Mouse (Mus musculus): ENCODE results near the gene Tssk1. TPM values are rescaled to one million over a fixed set of nuclear protein-coding genes. Genes with fewer than 3 reads are reported as not detected.

Gene Tssk1
- total and polyA plus RNA-seq, 3 experiments: 0.16 TPM; not detected in 2

DNA sequence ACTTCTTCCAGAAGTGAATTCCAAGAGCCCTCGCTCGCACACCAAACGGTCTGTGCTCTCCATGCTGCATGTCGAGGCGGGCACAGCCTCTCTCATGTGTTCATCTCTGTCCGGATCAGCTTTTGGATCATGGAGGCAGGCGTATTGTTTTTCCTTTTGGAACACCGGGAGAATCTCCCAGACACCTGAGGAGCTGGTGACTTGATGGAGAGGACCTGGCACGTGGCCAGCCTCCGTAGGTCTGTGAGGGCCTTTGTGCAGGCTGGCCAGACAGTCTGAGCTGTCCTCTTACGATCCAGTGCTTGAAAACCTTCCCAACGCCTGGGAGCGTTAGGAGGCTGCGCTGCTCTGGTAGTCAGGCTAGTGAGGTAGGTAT lies 28.1 kb downstream of the Tssk1 start:
- H3K36me3 ChIP-seq (replicated peaks in 1 of 2; ENCODE audit: control insufficient read depth in 1 of 2, insufficient read depth in 1 of 2, low read length in 1 of 2): peaks cover 19 to 39% of the 10 kb centered on the region in 2 experiments
- H3K4me1 ChIP-seq (ENCODE audit: control insufficient read depth in 1 of 2, insufficient read depth in 2 of 2): peaks cover 13 to 40% of the 10 kb centered on the region in 2 experiments
- in situ Hi-C loops (cut with MboI; ENCODE audit: low pct_ligation_motif_present, low pct_unique_long_range_greater_than_20kb, low sequenced_read_pairs) (no loop called here), dilution Hi-C loops (cut with MboI; ENCODE audit: extremely low pct_ligation_motif_present, extremely low pct_unique_long_range_greater_than_20kb, low sequenced_read_pairs) (no loop called here)
- H3K9me3 ChIP-seq (replicated peaks; ENCODE audit: low read length): peaks cover 4% of the 10 kb centered on the region
- H3K79me2 ChIP-seq (replicated peaks; ENCODE audit: control insufficient read depth, extremely low read depth, insufficient read depth, poor library complexity, severe bottlenecking): peaks cover 5% of the 10 kb centered on the region; the same call in 1 of the 2 replicates
- H3K27me3 ChIP-seq (replicated peaks): peaks cover 16% of the 10 kb centered on the region
- no peak for DNase-seq (ENCODE audit: extremely low read depth)
- H3K4me3 ChIP-seq (replicated peaks in 1 of 3; ENCODE audit: low read depth in 2 of 3, low read length in 2 of 3, poor library complexity in 1 of 3): peak overlapping the region; percentile 62 to 100 (median 81)
- H3K4me2 ChIP-seq (ENCODE audit: insufficient read depth, low read depth, poor library complexity, severe bottlenecking): peak overlapping the region; percentile 90
- H3K27ac ChIP-seq (ENCODE audit: insufficient read depth, low read depth): 0 out of 2 replicates have a peak overlapping the region, but pooled peaks have one; percentile 2
- no peak for TF ChIP-seq SMC3 (IDR thresholded peaks at IDR 0.05; ENCODE audit: low read depth, low read length)
- TF ChIP-seq BHLHE40 (IDR thresholded peaks at IDR 0.05; ENCODE audit: low read depth, low read length): no peak
- no peak for TF ChIP-seq EP300 (IDR thresholded peaks at IDR 0.05; ENCODE audit: low read length)
- no peak for TF ChIP-seq TBP (conservative IDR thresholded peaks at IDR 0.05; ENCODE audit: low read depth, low read length)
- TF ChIP-seq HCFC1 (IDR thresholded peaks at IDR 0.05; ENCODE audit: low read depth, low read length): no peak
- no peak for TF ChIP-seq MEF2A (IDR thresholded peaks at IDR 0.05; ENCODE audit: borderline replicate concordance, low read depth, low read length)
- no peak for TF ChIP-seq IRF4 (IDR thresholded peaks at IDR 0.05; ENCODE audit: low read depth, low read length)
- TF ChIP-seq ZMIZ1 (IDR thresholded peaks at IDR 0.05; ENCODE audit: low read depth, low read length): no peak
- TF ChIP-seq MAFK (IDR thresholded peaks at IDR 0.05; ENCODE audit: insufficient replicate concordance, low read length): no peak
- TF ChIP-seq TCF12 (IDR thresholded peaks at IDR 0.05; ENCODE audit: low read depth, low read length): no peak
- no peak for TF ChIP-seq JUND (conservative IDR thresholded peaks at IDR 0.05; ENCODE audit: low read depth, low read length)
- no peak for TF ChIP-seq UBTF (IDR thresholded peaks at IDR 0.05; ENCODE audit: low read depth, low read length)
- TF ChIP-seq CTCF (conservative IDR thresholded peaks at IDR 0.05 in 1 of 2, IDR thresholded peaks at IDR 0.05 in 1 of 2; ENCODE audit: low read depth in 2 of 2, low read length in 2 of 2): no peak
- TF ChIP-seq NRF1 (IDR thresholded peaks at IDR 0.05; ENCODE audit: low read depth, low read length): no peak
- TF ChIP-seq ZC3H11A (IDR thresholded peaks at IDR 0.05; ENCODE audit: low read depth, low read length): no peak
- TF ChIP-seq E2F4 (IDR thresholded peaks at IDR 0.05; ENCODE audit: insufficient replicate concordance, low read depth, low read length): no peak
- TF ChIP-seq USF1 (IDR thresholded peaks at IDR 0.05; ENCODE audit: low read depth, low read length): no peak
- TF ChIP-seq MXI1 (IDR thresholded peaks at IDR 0.05; ENCODE audit: low read depth, low read length): no peak; the same call in 1 of the 2 replicates
- no peak for TF ChIP-seq GABPA (IDR thresholded peaks at IDR 0.05; ENCODE audit: insufficient replicate concordance, low read depth, low read length)
- TF ChIP-seq SIN3A (IDR thresholded peaks at IDR 0.05; ENCODE audit: low read length): no peak
- H3K9ac ChIP-seq (ENCODE audit: insufficient read depth, low read depth): peak overlapping the region; percentile 92

All from CH12.LX (cell line).